Mouse (Mus musculus) duodenum, adult 2 months (tissue): ENCODE data around the gene Fgf5. TPM values are rescaled to one million over a fixed set of nuclear protein-coding genes. Genes with fewer than 3 reads are reported as not detected.

Source experiments
- polyA plus RNA-seq: library from polyadenylated mRNA; depleted of rRNA; stranded (reverse); fragments of >200 nt; gene quantifications from 2 replicates; pipeline ENCODE4 v1.2.3, GENCODE M21; 2012; ENCODE audit warnings: low replicate concordance; rRNA removed

The Fgf5 gene
- polyA plus RNA-seq = 0.05 TPM in 1 of 2 replicates, not detected in the other

DNA sequence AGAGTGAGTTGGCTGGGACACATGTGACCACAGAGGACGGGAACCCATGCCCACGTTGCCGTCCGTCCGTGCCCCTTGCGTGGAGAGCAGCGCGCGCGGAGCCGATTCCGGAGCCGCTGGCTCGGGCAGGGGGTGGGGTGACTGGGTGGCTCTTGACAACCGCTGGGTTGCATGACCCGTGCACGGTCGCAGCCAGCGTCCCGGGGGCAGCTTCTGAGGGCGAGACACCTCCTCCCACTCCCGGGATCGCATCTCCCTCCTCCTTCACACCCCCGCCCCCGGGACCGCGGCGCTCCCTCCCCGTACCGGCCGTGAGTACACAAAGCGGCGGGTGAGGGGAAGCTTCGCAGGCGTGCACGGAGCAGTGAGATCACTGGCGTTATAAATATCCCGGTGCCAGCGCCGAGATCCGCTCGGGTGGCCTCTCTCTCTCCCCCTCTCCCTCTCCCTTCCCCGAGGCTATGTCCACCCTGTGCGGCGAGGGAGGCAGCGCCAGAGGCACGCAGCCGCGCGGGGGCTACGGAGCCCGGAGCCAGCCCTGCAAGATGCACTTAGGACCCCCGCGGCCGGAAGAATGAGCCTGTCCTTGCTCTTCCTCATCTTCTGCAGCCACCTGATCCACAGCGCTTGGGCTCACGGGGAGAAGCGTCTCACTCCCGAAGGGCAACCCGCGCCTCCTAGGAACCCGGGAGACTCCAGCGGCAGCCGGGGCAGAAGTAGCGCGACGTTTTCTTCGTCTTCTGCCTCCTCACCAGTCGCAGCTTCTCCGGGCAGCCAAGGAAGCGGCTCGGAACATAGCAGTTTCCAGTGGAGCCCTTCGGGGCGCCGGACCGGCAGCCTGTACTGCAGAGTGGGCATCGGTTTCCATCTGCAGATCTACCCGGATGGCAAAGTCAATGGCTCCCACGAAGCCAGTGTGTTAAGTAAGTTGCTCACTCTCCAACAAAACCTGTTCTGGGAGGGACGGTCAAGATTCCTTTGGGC is at the start of gene Fgf5:
Gene Fgf5, plus strand, starts transcription at position 347 of the 984 bp plus-strand sequence.

Other genes with a start within 250 kb of the Fgf5 start
- gene Antxr2, start 223.1 kb upstream of the Fgf5 start, polyA plus RNA-seq = 3.1 and 3.3 TPM in 2 replicates
- gene Prdm8, start 87.0 kb upstream of the Fgf5 start, polyA plus RNA-seq = 0.06 and 0.25 TPM in 2 replicates
- not detected in 2 replicates for gene Cfap299, start 75.1 kb downstream of the Fgf5 start, polyA plus RNA-seq